Mouse (Mus musculus) stomach, postnatal 0 days (tissue): ENCODE results near the gene Vezf1. TPM values are rescaled to one million over a fixed set of nuclear protein-coding genes. Genes with fewer than 3 reads are reported as not detected.

Experiments used
- ATAC-seq: fragments of 200-750 bp; cut with Nextera tagmentation; 2 replicates; pipeline ENCODE4 v1.8.0; 2017; ENCODE audit not compliant: low FRiP score, low TSS enrichment
- DNase-seq: peaks from one replicate; pipeline ENCODE4 v3.0.0-alpha.2; 2016; ENCODE audit warnings: low spot score
- H3K27ac ChIP-seq: fragments of 300-500 bp; sonication (generic); replicated peaks from 2 replicates; pipeline ENCODE4 v1.5.1; 2014; ENCODE audit warnings: mild to moderate bottlenecking, control low read depth
- H3K27me3 ChIP-seq: fragments of 300-500 bp; sonication (generic); 2 replicates; pipeline ENCODE4 v1.6.1; 2014; ENCODE audit warnings: low read length; ENCODE audit not compliant: control insufficient read depth, insufficient read depth
- H3K36me3 ChIP-seq: fragments of 300-500 bp; sonication (generic); 2 replicates; pipeline ENCODE4 v1.6.1; 2014; ENCODE audit warnings: low read length, mixed read lengths; ENCODE audit not compliant: control insufficient read depth, insufficient read depth
- H3K4me1 ChIP-seq: fragments of 300-500 bp; sonication (generic); replicated peaks from 2 replicates; pipeline ENCODE4 v1.6.1; 2014; ENCODE audit warnings: antibody characterized with exemption; ENCODE audit not compliant: control insufficient read depth, insufficient read depth
- H3K4me2 ChIP-seq: fragments of 300-500 bp; sonication (generic); replicated peaks from 2 replicates; pipeline ENCODE4 v1.6.1; 2014; ENCODE audit warnings: low read depth, mild to moderate bottlenecking, control low read depth, moderate library complexity
- H3K4me3 ChIP-seq: fragments of 300-500 bp; sonication (generic); 2 replicates; pipeline ENCODE4 v1.5.1; 2014; ENCODE audit warnings: low read depth, low read length, control low read depth
- H3K9ac ChIP-seq: fragments of 300-500 bp; sonication (generic); 2 replicates; pipeline ENCODE4 v1.6.1; 2014; ENCODE audit warnings: mild to moderate bottlenecking, low read length, control low read depth, mixed read lengths
- H3K9me3 ChIP-seq: fragments of 300-500 bp; sonication (generic); 2 replicates; pipeline ENCODE4 v1.6.1; 2016; ENCODE audit warnings: low read length; ENCODE audit not compliant: control insufficient read depth
- CTCF ChIP-seq: IDR thresholded peaks from 2 replicates; pipeline ENCODE4 v1.5.1; 2016; ENCODE audit warnings: antibody characterized with exemption, low read depth, mild to moderate bottlenecking, moderate library complexity
- EP300 ChIP-seq: optimal IDR thresholded peaks from 2 replicates; pipeline ENCODE3; 2016; ENCODE audit warnings: antibody characterized with exemption
- WGBS: fragments of 180-500 bp; shearing (Covaris S2); extraction: QIAGEN DNeasy Blood & Tissue Kit; methylation state at CpG from one replicate; pipeline ENCODE4 v1.1.7; 2014; 5-methylcytosine and 5-hydroxymethylcytosine counted together
- polyA plus RNA-seq: library from polyadenylated mRNA; unstranded; fragments of >200 nt; fragmentation: Nextera tagmentation; extraction: Ambion mirVana; gene quantifications from 2 replicates; pipeline ENCODE4 v1.2.1, GENCODE M21; 2015

Gene Vezf1
- polyA plus RNA-seq, 1 experiment from 2014 or later = 15.9 TPM

- no peak for ATAC-seq
- Histone ChIP-seq H3K4me1 (peaks cover 16% of the 10 kb centered on the region), H3K27me3 (no peaks in the 10 kb centered on the region), H3K4me3 (no peak overlapping the region), H3K4me2 (no peak overlapping the region), H3K9me3 (no peaks in the 10 kb centered on the region), H3K9ac (no peak overlapping the region), H3K36me3 (no peaks in the 10 kb centered on the region), H3K27ac (no peak overlapping the region)
- TF ChIP-seq CTCF = no peak
- TF ChIP-seq EP300 = no peak
- DNase-seq = no peak
- WGBS = 85% methylated on average over 7 of the region's 7 CpGs
Observed at GRCm38 (mm10) chr11:88112677-88113333, 44.7 kb downstream of the Vezf1 start.

GRCm38 (mm10) chr11:88113543-88114271 lies 45.6 kb downstream of the Vezf1 start:
- Histone ChIP-seq H3K9ac (no peak overlapping the region), H3K27me3 (no peaks in the 10 kb centered on the region), H3K36me3 (no peaks in the 10 kb centered on the region), H3K4me2 (no peak overlapping the region), H3K27ac (peak overlapping the region; percentile 9), H3K9me3 (no peaks in the 10 kb centered on the region), H3K4me1 (peaks cover 25% of the 10 kb centered on the region), H3K4me3 (no peak overlapping the region)
- 42% methylated on average over 6 of the region's 6 CpGs for WGBS
- ATAC-seq (peak; percentile 52; the same call in 1 of the 2 replicates), DNase-seq (peak; percentile 39)
- TF ChIP-seq EP300 (no peak), CTCF (no peak)

- WGBS = 20% methylated on average over 8 of the region's 8 CpGs
- H3K9ac ChIP-seq = peak overlapping the region; percentile 27; the same call in 1 of the 2 replicates
Observed at GRCm38 (mm10) chr11:88114871-88115301, 46.8 kb downstream of the Vezf1 start.

GRCm38 (mm10) chr11:88116568-88116967 lies 48.5 kb downstream of the Vezf1 start:
- no peak for ATAC-seq
- Histone ChIP-seq H3K4me1 (peaks cover 29% of the 10 kb centered on the region), H3K9ac (no peak overlapping the region), H3K27me3 (no peaks in the 10 kb centered on the region), H3K4me2 (no peak overlapping the region), H3K27ac (no peak overlapping the region), H3K4me3 (no peak overlapping the region), H3K36me3 (no peaks in the 10 kb centered on the region), H3K9me3 (no peaks in the 10 kb centered on the region)
- no peak for DNase-seq
- WGBS = 66% methylated on average over 6 of the region's 6 CpGs
- TF ChIP-seq EP300 (no peak), CTCF (no peak)

More at GRCm38 (mm10) chr11:88114871-88115301, 46.8 kb downstream of the Vezf1 start:
- no peaks in the 10 kb centered on the region for H3K9me3 ChIP-seq
- peaks cover 29% of the 10 kb centered on the region for H3K4me1 ChIP-seq
- DNase-seq (no peak), ATAC-seq (peak; percentile 27; the same call in 1 of the 2 replicates)
- H3K36me3 ChIP-seq = no peaks in the 10 kb centered on the region
- no peaks in the 10 kb centered on the region for H3K27me3 ChIP-seq
- peak overlapping the region; percentile 25; the same call in 1 of the 2 replicates for H3K4me2 ChIP-seq
- H3K4me3 ChIP-seq = no peak overlapping the region
- no peak for TF ChIP-seq EP300
- TF ChIP-seq CTCF = no peak
- H3K27ac ChIP-seq = peak overlapping the region; percentile 70; the same call in 1 of the 2 replicates

GRCm38 (mm10) chr11:88117356-88118090 lies 49.4 kb downstream of the Vezf1 start:
- H3K36me3 ChIP-seq = no peaks in the 10 kb centered on the region
- no peaks in the 10 kb centered on the region for H3K27me3 ChIP-seq
- no peak overlapping the region for H3K4me3 ChIP-seq
- 37% methylated on average over 10 of the region's 10 CpGs for WGBS
- TF ChIP-seq CTCF = no peak
- TF ChIP-seq EP300 = no peak
- DNase-seq (no peak), ATAC-seq (no peak)
- peaks cover 29% of the 10 kb centered on the region for H3K4me1 ChIP-seq
- peak overlapping the region; percentile 25 for H3K27ac ChIP-seq
- H3K4me2 ChIP-seq = no peak overlapping the region
- no peak overlapping the region for H3K9ac ChIP-seq
- no peaks in the 10 kb centered on the region for H3K9me3 ChIP-seq
